Mouse (Mus musculus) limb, embryonic 13.5 days (tissue): Measurements from ENCODE around the gene Crk. TPM values are rescaled to one million over a fixed set of nuclear protein-coding genes. Genes with fewer than 3 reads are reported as not detected.
"Not testable (repeated sequence)": the region's sequence is repeated elsewhere in the genome, so short reads cannot be mapped to it uniquely, and the experiment has no call there.

Experiments used
- ATAC-seq: fragments of 200-750 bp; cut with Nextera tagmentation; 2 replicates; pipeline ENCODE4 v1.8.0; 2017; ENCODE audit warnings: low read depth, moderate number of reproducible peaks, moderate TSS enrichment; ENCODE audit not compliant: low FRiP score
- H3K27ac ChIP-seq: fragments of 300-500 bp; sonication (generic); 2 replicates; pipeline ENCODE4 v1.5.1; 2015; ENCODE audit warnings: inconsistent platforms, mild to moderate bottlenecking, moderate library complexity
- H3K27me3 ChIP-seq: fragments of 300-500 bp; sonication (generic); 2 replicates; pipeline ENCODE4 v1.6.1; 2015; ENCODE audit warnings: mild to moderate bottlenecking, inconsistent platforms
- H3K36me3 ChIP-seq: fragments of 300-500 bp; sonication (generic); 2 replicates; pipeline ENCODE4 v1.6.1; 2015; ENCODE audit warnings: inconsistent platforms, mild to moderate bottlenecking, moderate library complexity
- H3K4me1 ChIP-seq: fragments of 300-500 bp; sonication (generic); 2 replicates; pipeline ENCODE4 v1.6.1; 2015; ENCODE audit warnings: inconsistent platforms
- H3K4me2 ChIP-seq: fragments of 300-500 bp; sonication (generic); replicated peaks from 2 replicates; pipeline ENCODE4 v1.6.1; 2015; ENCODE audit warnings: inconsistent platforms, mild to moderate bottlenecking, moderate library complexity
- H3K4me3 ChIP-seq: fragments of 300-500 bp; sonication (generic); 2 replicates; pipeline ENCODE4 v1.5.1; 2015; ENCODE audit warnings: moderate library complexity, mild to moderate bottlenecking, inconsistent platforms
- H3K9ac ChIP-seq: fragments of 300-500 bp; sonication (generic); 2 replicates; pipeline ENCODE4 v1.6.1; 2015; ENCODE audit warnings: mild to moderate bottlenecking, inconsistent platforms
- H3K9me3 ChIP-seq: fragments of 300-500 bp; sonication (generic); 2 replicates; pipeline ENCODE4 v1.6.1; 2016; ENCODE audit warnings: inconsistent platforms
- WGBS: fragments of 180-500 bp; shearing (Covaris S2); methylation state at CpG from one replicate; pipeline ENCODE4 v1.1.7; 2015; 5-methylcytosine and 5-hydroxymethylcytosine counted together
- polyA plus RNA-seq: library from polyadenylated mRNA; unstranded; fragments of >200 nt; fragmentation: Nextera tagmentation; extraction: Ambion mirVana; gene quantifications from 2 replicates; pipeline ENCODE4 v1.2.1, GENCODE M21; 2015

The Crk gene
- polyA plus RNA-seq, 1 experiment from 2014 or later: 128 TPM

DNA sequence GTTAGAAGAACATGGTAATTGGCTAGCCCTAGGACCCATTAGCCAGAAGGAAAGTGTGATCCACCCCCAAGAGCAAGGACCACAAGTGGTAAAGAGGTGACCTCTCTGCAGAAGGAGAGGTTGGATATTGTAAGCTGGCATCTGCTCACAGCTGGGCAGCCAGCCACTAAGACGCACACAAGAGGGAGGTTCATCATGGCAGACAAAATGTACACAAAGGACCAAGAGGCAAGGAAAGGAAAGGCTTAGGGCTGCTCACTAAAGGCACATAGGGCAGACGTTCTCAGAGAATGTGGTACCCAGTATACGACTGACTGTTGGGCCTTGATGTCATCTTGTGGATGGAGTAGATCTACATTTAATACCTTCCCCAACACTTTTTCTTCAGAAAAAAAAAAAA, 4.2 kb upstream of the Crk start:
- no peaks in the 10 kb centered on the region for H3K4me1 ChIP-seq
- peaks cover 40% of the 10 kb centered on the region for H3K36me3 ChIP-seq
- no peaks in the 10 kb centered on the region for H3K27me3 ChIP-seq
- H3K4me2 ChIP-seq: no peak overlapping the region
- WGBS: 78% methylated on average over 3 of the region's 3 CpGs
- H3K9ac ChIP-seq: no peak overlapping the region
- ATAC-seq: no peak
- no peak overlapping the region for H3K27ac ChIP-seq
- no peaks in the 10 kb centered on the region for H3K9me3 ChIP-seq
- H3K4me3 ChIP-seq: no peak overlapping the region

DNA sequence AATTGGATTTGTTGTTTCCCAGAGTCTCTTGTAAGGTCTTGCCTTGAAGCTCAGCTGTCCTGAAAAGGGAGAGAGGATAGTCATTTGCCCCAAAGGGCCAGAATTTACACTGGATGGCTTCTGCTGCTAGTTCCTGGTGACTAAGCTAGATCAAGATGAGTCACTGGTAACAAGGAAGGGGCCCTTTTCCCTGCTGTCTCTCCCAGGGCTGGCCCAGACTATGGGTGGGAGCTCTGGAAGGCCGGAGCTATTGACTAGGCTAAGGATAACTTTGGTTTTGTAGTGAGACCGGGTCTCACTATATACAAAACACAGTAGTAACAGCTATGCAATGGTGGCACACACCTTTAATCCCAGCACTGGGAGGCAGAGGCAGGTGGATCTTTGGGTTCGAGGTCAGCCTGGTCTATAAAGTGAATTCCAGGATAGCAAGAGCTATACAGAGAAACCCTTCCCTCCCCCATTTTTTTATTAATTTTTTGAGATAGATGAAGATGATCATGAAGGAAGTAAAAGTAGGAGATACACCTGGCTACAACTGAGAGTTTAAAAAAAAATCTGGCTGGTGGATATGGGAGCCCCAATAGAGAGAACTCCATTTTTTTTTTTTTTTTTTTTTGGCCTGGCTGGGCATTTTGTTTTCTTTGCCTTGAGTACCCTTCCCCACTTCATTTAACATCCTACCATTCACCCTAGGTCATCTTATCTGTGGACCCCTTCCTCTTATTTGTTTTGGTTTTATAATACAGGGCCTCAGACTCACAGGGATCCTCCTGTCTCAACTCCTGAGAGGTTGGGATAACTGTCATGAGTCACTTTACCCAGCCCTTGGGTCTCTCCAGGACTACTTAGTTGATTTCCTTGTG, 945 bp upstream of the Crk start:
- H3K27me3 ChIP-seq: no peaks in the 10 kb centered on the region
- no peak overlapping the region for H3K27ac ChIP-seq
- H3K4me3 ChIP-seq: peak overlapping the region; percentile 99
- 91% methylated on average over 3 of the region's 3 CpGs for WGBS
- H3K9ac ChIP-seq: no peak overlapping the region
- peak overlapping the region; percentile 86 for H3K4me2 ChIP-seq
- ATAC-seq: no peak
- no peaks in the 10 kb centered on the region for H3K9me3 ChIP-seq
- peaks cover 15% of the 10 kb centered on the region for H3K4me1 ChIP-seq
- H3K36me3 ChIP-seq: peaks cover 19% of the 10 kb centered on the region

DNA sequence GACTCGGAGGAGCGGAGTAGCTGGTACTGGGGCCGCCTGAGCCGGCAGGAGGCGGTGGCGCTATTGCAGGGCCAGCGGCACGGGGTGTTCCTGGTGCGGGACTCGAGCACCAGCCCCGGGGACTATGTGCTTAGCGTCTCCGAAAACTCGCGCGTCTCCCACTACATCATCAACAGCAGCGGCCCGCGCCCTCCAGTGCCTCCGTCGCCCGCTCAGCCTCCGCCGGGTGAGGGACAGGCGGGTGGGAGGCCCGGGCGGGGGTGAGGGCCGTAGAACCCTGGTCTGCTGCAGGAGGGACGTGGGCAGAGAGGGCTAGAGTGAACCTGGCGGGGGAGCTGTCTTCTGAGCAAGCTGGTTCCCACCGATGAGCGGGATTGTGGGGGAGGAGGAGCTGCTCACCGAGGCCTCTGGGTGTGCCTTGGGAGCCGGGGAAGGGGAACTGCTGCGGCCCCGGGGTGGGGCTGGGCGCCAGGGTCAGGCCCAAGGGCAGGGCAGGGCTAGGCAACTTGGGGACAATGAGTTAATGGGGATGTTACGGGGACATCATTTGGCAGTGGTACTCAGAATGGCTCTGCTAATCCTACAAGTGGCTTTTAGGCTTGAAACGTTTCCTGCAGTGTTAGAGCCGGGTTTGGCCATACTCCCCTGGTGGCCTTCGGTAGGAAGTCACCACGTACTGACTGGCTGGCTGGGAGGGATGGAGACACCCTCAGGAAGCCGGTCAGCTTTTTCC, 546 bp downstream of the Crk start:
- Histone ChIP-seq H3K9me3 (no peaks in the 10 kb centered on the region), H3K9ac (peak overlapping the region; percentile 96), H3K4me3 (peak overlapping the region; percentile 99), H3K4me2 (peak overlapping the region; percentile 86), H3K27ac (peak overlapping the region; percentile 93), H3K27me3 (no peaks in the 10 kb centered on the region), H3K4me1 (peaks cover 15% of the 10 kb centered on the region), H3K36me3 (peaks cover 25% of the 10 kb centered on the region)
- under 1% methylated on average over 43 of the region's 43 CpGs for WGBS
- peak; percentile 82 for ATAC-seq

DNA sequence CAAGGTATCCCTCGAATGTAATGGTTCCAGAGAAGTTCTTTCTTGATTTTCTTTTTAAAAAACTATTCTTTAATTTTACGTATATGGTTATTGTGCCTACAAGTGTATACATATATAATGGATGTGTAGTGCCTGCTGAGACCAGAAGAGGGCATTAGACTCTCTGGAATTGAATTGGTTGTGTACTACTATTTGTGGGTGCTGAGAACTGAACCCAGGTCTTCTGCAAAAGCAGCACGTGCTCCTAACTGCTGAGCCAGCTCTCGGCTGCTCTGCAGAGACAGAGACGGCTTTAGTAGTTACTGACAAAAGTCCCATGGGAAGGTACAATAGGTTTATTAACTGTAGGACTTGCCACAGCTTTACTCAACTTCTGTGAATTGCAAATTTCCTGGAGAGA, 5.4 kb downstream of the Crk start:
- H3K4me1 ChIP-seq: peaks cover 22% of the 10 kb centered on the region
- no peak overlapping the region for H3K4me3 ChIP-seq
- H3K9me3 ChIP-seq: no peaks in the 10 kb centered on the region
- H3K9ac ChIP-seq: no peak overlapping the region
- H3K27ac ChIP-seq: no peak overlapping the region
- H3K36me3 ChIP-seq: peaks cover 29% of the 10 kb centered on the region
- no peaks in the 10 kb centered on the region for H3K27me3 ChIP-seq
- WGBS: 92% methylated on average over 5 of the region's 5 CpGs
- ATAC-seq: no peak
- H3K4me2 ChIP-seq: no peak overlapping the region

DNA sequence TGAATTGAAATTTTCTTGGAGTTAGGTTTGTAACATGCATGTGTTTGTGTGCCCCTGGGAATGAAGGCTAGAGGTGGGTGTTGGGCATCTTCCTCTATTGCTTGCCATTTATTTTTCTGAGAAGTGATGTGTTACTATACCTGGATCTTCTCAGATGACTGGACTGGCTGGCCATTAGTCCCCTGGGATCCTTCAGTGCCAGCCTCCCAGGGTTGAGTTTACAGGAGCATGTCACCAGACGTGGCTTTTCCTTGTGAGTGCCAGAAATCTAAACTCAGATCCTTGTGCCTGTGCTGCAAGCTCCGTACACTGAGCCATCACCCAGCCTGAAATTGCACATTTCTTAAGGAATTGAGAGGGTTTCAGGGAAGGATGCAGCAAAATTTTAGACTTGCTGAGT, 5.9 kb downstream of the Crk start:
- Histone ChIP-seq H3K9ac (no peak overlapping the region), H3K36me3 (peaks cover 34% of the 10 kb centered on the region), H3K27ac (no peak overlapping the region), H3K4me3 (no peak overlapping the region), H3K9me3 (no peaks in the 10 kb centered on the region), H3K27me3 (no peaks in the 10 kb centered on the region), H3K4me1 (peaks cover 22% of the 10 kb centered on the region), H3K4me2 (no peak overlapping the region)
- no peak for ATAC-seq
- WGBS: 77% methylated on average over 2 of the region's 2 CpGs

DNA sequence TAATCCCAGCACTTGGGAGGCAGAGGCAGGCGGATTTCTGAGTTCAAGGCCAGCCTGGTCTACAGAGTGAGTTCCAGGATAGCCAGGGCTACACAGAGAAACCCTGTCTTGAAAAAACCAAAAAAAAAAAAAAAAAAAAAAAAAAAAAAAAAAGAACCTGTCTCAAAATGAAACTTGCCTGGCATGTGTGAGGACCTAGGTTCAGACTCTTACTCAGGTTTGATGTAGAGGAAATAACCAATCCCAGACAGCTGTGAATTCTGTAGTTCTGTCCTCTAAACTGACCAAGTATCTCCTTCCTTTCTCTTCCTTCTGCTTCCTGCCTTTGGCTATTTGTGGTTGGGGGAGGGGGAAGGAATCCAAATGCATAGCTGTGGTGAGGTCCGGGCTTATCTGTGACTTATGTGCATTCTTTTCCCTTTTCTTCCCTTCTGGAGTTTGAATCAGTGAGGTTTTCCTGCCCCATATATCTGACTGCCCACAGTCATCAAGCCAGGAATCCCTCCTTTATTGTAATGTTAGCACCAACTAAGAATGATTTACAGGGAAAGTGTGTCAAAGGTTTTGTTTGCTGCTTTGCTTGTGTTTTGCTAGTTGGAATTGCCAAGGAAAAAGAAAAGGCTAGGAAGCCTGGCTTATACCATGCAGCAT, 8.4 kb downstream of the Crk start:
- H3K4me3 ChIP-seq: no peak overlapping the region
- ATAC-seq: no peak
- 88% methylated on average over 2 of the region's 2 CpGs for WGBS
- H3K9me3 ChIP-seq: no peaks in the 10 kb centered on the region
- peaks cover 53% of the 10 kb centered on the region for H3K36me3 ChIP-seq
- H3K4me2 ChIP-seq: no peak overlapping the region
- no peaks in the 10 kb centered on the region for H3K27me3 ChIP-seq
- H3K27ac ChIP-seq: no peak overlapping the region
- H3K9ac ChIP-seq: no peak overlapping the region
- H3K4me1 ChIP-seq: peaks cover 7% of the 10 kb centered on the region; the same call in 1 of the 2 replicates

DNA sequence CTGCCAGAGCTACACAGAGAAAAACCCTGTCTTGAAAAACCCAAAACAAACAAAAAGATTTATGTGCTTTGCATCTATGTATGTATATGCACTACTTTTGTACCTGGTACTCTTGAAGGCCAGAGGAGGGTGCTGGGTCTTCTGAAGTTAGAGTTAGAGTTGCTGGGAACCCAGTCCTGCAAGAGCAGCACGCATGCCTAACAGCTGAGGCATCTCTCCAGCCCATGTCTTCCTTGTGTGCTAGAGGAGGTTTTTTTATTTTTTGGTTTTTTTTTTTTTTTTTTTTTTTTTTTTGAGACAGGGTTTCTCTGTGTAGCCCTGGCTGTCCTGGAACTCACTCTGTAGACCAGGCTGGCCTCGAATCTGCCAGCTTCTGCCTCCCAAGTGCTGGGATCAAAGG, 9.1 kb downstream of the Crk start:
- Histone ChIP-seq H3K4me1 (peaks cover 7% of the 10 kb centered on the region; the same call in 1 of the 2 replicates), H3K9me3 (no peaks in the 10 kb centered on the region), H3K9ac (no peak overlapping the region), H3K4me3 (no peak overlapping the region), H3K4me2 (no peak overlapping the region), H3K27ac (no peak overlapping the region), H3K27me3 (no peaks in the 10 kb centered on the region), H3K36me3 (peaks cover 52% of the 10 kb centered on the region)
- no peak for ATAC-seq
- 79% methylated on average over 2 of the region's 2 CpGs for WGBS

DNA sequence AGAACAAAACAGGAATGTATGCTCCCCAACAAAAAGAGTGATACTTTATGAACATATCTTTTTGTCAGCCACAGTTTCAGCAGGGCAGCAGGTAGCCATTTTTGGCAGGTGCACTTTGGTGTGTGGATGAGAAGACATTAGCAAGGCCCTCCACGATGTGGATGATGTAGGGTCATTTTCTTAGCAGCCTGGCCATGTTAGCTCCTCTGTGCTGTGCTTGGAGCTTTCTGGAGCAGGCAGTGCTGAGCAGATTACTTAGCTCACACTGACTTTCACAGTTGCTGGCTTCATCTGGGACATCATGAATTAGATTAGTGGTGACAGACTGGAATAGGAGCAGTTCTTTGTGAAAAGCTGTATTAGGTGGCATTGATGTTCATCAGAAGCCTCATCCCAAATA, 10.9 kb downstream of the Crk start:
- Histone ChIP-seq H3K4me2 (no peak overlapping the region), H3K36me3 (peaks cover 55% of the 10 kb centered on the region), H3K9ac (no peak overlapping the region), H3K9me3 (no peaks in the 10 kb centered on the region), H3K4me3 (no peak overlapping the region), H3K27me3 (no peaks in the 10 kb centered on the region), H3K4me1 (peaks cover 7% of the 10 kb centered on the region; the same call in 1 of the 2 replicates), H3K27ac (no peak overlapping the region)
- no peak for ATAC-seq
- 84% methylated on average over 1 of the region's 1 CpGs for WGBS

DNA sequence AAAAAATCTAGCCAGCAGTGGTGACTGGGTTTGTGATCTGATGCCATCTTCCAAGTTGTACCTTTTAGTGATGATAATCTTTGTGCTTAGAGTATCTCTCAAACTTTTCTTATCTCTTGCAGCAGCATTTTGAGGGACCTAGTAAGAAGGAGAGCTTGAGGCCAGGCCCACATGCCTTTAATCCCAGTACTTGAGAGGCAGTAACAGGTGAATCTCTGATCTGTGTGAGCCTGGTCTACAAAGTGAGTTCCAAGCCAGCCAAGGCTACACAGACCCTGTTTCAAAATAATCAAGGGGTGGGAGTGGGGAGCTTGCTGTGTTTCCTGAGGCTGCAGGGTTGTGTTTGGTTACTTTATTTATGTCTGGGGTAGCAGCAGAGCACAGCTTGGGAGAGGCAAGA, 12.0 kb downstream of the Crk start:
- H3K4me3 ChIP-seq: no peak overlapping the region
- H3K9me3 ChIP-seq: no peaks in the 10 kb centered on the region
- peaks cover 62% of the 10 kb centered on the region for H3K36me3 ChIP-seq
- H3K4me2 ChIP-seq: no peak overlapping the region
- no peaks in the 10 kb centered on the region for H3K27me3 ChIP-seq
- ATAC-seq: no peak
- peaks cover 7% of the 10 kb centered on the region; the same call in 1 of the 2 replicates for H3K4me1 ChIP-seq
- H3K9ac ChIP-seq: no peak overlapping the region
- H3K27ac ChIP-seq: no peak overlapping the region

DNA sequence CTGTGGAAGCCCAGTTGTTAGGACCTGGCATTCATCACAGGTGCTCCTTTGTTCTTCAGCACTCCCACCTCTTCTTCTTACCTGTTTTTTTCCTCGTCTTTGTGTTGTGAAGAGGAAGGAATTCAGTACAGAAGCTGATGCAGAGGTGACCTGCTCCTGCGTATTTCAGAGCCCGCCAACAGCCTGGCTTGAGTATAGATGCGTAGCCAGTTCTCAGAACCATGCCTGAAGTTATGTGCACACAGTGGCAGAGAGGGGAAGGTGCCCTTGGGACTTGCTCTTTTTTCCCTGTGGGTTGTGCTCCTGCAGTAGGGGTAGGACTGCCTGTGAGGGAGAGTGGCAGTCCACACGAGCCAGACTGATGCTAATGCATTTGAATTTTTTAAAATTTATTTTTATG, 14.5 kb downstream of the Crk start:
- H3K9me3 ChIP-seq: no peaks in the 10 kb centered on the region
- no peak overlapping the region for H3K9ac ChIP-seq
- no peaks in the 10 kb centered on the region for H3K4me1 ChIP-seq
- no peak overlapping the region for H3K27ac ChIP-seq
- no peak overlapping the region for H3K4me3 ChIP-seq
- H3K4me2 ChIP-seq: no peak overlapping the region
- no peaks in the 10 kb centered on the region for H3K27me3 ChIP-seq
- WGBS: 88% methylated on average over 5 of the region's 5 CpGs
- ATAC-seq: no peak
- peaks cover 87% of the 10 kb centered on the region for H3K36me3 ChIP-seq

DNA sequence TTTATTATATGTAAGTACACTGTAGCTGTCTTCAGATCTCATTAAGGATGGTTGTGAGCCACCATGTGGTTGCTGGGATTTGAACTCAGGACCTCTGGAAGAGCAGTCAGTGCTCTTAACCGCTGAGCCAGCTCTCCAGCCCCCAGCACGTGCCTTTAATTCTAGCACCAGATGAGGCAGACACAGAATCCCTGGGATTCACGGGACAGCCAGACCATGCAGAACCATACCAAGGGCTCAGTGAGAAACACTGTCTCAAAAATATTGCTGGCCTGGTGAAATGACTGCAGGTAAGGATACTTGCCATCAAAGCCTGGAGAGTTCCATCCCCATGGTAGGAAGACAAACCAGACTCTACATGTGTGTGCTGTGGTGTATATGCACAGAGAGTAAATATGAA, 18.4 kb downstream of the Crk start:
- 97% methylated on average over 3 of the region's 3 CpGs for WGBS
- not testable (repeated sequence) for H3K27ac ChIP-seq, H3K9me3 ChIP-seq, H3K4me2 ChIP-seq, ATAC-seq, H3K4me3 ChIP-seq, H3K27me3 ChIP-seq, H3K9ac ChIP-seq, H3K4me1 ChIP-seq
- peaks cover 91% of the 10 kb centered on the region for H3K36me3 ChIP-seq

DNA sequence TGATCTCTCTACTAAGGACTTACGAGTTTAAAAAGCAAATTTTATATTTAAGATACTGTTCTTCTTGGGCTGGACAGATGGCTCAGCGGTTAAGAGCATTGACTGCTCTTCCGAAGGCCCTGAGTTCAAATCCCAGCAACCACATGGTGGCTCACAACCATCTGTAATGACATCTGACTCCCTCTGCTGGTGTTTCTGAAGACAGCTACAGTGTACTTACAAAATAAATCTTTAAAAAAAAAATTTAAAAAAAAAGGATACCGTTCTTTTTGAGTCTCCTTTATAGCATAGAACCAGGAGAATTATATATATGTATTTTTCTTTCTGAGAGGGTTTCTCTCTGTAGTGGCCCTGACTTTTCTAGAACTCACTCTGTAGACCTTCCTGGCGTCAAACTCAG, 21.5 kb downstream of the Crk start:
- 0 out of 2 replicates have a peak, but pooled peaks cover 3% of the 10 kb centered on the region for H3K4me1 ChIP-seq
- no peak overlapping the region for H3K4me3 ChIP-seq
- no peaks in the 10 kb centered on the region for H3K9me3 ChIP-seq
- no peak overlapping the region for H3K9ac ChIP-seq
- H3K36me3 ChIP-seq: peaks cover 88% of the 10 kb centered on the region
- ATAC-seq: no peak
- no peak overlapping the region for H3K27ac ChIP-seq
- no peak overlapping the region for H3K4me2 ChIP-seq
- H3K27me3 ChIP-seq: no peaks in the 10 kb centered on the region
- WGBS: 96% methylated on average over 5 of the region's 5 CpGs
